Mouse (Mus musculus) lung, adult 2 months (tissue): ENCODE results near the gene Pcx. TPM values are rescaled to one million over a fixed set of nuclear protein-coding genes. Genes with fewer than 3 reads are reported as not detected.
A peak's percentile ranks its signal among the peaks of the same experiment; 100 is the strongest.

Source experiments
- DNase-seq: peaks from one replicate; pipeline ENCODE4 v3.0.0; 2022
- H3K4me1 ChIP-seq: fragments of 200-500 bp; 2 replicates; pipeline ENCODE4 v1.6.1; 2011; ENCODE audit warnings: low read length; ENCODE audit not compliant: control insufficient read depth, insufficient read depth
- H3K4me3 ChIP-seq: fragments of 200-500 bp; replicated peaks from 2 replicates; pipeline ENCODE3; 2011; ENCODE audit warnings: low read depth, mild to moderate bottlenecking, control low read depth, low read length; ENCODE audit errors: extremely low read depth
- CTCF ChIP-seq: fragments of 200-500 bp; IDR thresholded peaks from 2 replicates; pipeline ENCODE4 v1.5.1; 2011; ENCODE audit warnings: mild to moderate bottlenecking, low read length, control low read depth; ENCODE audit not compliant: insufficient read depth
- POLR2A ChIP-seq: fragments of 200-500 bp; IDR thresholded peaks from 2 replicates; pipeline ENCODE4 v1.6.1; 2011; ENCODE audit warnings: low read depth, mild to moderate bottlenecking, control low read depth, low read length, borderline replicate concordance; ENCODE audit errors: extremely low read depth
- WGBS: fragments of 180-500 bp; shearing (Covaris S2); methylation state at CpG from one replicate; pipeline ENCODE4 v1.1.7; 2018; 5-methylcytosine and 5-hydroxymethylcytosine counted together
- polyA plus RNA-seq: library from polyadenylated mRNA; depleted of rRNA; stranded (reverse); fragments of >200 nt; gene quantifications from 2 replicates; pipeline ENCODE4 v1.2.3, GENCODE M21; 2012

The Pcx gene
- polyA plus RNA-seq, 1 experiment, result 52.7 TPM

DNA sequence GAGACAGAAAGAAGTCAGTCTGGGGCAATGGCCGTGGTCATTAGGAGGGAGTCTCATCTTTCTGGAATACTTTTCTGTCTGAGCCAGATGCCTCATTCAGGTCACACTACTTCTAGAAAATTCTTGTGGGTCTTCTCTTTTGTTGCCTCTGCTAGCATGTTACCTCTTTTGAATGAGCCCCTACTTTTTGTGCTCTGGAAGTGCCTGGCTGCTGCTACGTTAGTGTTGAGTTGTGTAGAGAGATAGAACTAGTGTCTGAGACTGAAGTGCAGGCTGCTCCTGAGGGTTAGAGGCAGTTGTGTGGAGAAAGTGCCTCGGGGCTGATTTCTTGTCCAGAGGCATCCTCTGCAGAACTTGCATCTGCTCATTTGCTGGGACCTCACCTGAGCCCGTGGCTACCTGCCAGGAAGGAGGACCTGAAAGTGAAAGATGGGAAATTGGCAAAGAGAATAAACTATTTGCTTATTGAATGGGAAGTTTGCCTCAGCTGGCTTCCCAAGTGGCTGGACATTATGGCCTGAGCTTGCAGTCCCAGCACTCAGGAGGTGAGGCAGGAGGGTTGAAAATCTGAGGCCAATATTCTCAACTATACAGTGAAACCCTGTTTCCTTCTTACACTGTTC is 3.1 kb downstream of the Pcx start:
- DNase-seq, result no peak
- peaks cover 4% of the 10 kb centered on the region for H3K4me1 ChIP-seq
- TF ChIP-seq POLR2A, result no peak
- TF ChIP-seq CTCF, result no peak
- 64% methylated on average over 4 of the region's 4 CpGs for WGBS
- no peak overlapping the region for H3K4me3 ChIP-seq

DNA sequence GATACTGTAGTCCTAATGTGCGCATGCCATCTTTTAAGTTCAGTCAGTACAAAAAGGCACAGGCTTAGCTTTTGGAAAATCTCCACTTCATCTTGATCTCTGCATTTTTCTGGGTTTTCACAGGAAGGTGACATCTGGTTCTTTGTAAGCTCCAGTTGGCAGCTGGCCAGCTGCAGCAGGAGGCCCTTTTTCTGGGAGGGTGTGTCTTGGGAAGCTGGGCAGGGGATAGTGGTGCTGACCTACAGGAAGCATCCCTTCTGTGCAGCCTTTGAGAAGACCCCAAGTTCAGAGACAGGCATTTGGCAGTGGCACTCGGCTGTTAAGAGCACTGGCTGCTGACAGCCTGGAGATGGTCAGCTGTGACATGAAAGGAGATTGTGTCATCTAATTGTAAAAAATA is 5.5 kb downstream of the Pcx start:
- WGBS, result 59% methylated on average over 2 of the region's 2 CpGs
- H3K4me3 ChIP-seq, result no peak overlapping the region
- DNase-seq, result no peak

DNA sequence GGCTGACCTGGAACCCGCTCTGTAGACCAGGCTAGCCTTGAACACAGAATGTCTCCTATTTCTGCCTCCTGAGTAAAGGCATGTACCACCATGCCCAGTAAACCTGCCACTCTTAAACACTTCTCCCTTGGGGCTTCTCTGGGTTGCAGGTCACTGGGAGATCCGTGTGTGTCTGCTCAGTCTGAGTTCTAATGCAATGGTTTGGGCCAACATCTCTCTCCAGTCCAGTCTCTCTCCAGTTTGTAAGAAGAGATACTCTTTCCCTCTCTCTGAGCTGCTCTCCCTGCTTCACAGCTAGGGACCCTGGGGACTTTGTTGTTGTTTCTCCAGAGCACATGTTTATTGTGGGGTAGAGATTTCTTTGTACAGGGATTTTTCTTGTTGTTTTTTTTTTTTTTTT is 6.0 kb downstream of the Pcx start:
- H3K4me1 ChIP-seq, result no peaks in the 10 kb centered on the region
- TF ChIP-seq CTCF (no peak), POLR2A (no peak)
- DNase-seq, result no peak
- no peak overlapping the region for H3K4me3 ChIP-seq
- WGBS, result 64% methylated on average over 2 of the region's 2 CpGs

More for the DNA sequence above, 5.5 kb downstream of the Pcx start:
- no peak for TF ChIP-seq POLR2A
- TF ChIP-seq CTCF, result no peak
- no peaks in the 10 kb centered on the region; the same call in 1 of the 2 replicates for H3K4me1 ChIP-seq

DNA sequence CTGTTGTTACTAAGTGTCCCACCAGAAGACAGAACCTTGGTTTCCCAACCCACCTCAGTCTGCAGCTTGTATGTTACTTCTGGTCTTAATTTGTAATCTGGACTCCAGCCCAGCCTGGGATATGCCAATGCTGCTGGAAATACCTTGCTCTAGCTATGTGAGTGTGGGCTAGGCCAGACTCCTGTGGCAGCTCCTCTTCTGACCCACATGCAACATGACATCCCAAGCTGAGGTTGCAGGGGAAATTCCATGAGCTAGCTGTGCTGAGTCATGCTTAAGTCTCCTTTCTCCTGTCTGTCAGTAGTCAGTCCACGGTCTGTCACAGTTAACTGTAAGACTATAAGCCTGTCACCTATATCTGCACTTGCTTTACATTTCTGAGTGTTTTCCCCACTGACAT is 7.2 kb downstream of the Pcx start:
- Histone ChIP-seq H3K4me1 (no peaks in the 10 kb centered on the region), H3K4me3 (no peak overlapping the region)
- no peak for DNase-seq
- TF ChIP-seq POLR2A (no peak), CTCF (no peak)
- 73% methylated on average over 1 of the region's 1 CpGs for WGBS

DNA sequence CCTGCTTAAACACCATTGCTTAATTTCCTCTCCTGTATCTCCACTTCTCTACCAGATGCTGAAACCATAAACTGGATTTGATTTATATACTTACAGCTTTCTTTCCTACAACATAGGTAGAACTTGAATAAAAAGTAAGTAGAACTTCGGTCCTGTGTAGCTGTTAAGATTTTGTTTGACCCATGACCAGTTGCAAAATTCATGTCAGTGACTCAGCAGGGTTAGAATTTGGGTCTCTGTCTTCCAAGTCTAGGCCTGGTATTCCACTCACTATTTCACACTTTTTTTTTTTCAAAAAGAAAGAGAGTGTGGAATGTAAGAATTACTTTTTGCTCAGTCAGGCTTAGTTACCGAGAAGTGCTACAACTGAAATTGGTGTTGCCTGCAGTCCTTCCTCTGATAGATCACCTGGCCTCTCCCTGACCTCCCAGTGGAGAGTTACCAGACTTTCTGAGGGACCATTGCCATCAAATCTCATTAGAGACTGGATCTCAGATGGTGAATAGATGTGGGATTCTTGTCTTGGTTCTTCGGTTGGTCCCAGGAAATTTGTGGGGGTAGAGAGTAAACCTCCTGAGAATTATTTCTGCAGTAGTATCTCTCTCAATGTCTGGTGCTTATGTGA is 11.3 kb downstream of the Pcx start:
- 78% methylated on average over 3 of the region's 3 CpGs for WGBS
- no peaks in the 10 kb centered on the region for H3K4me1 ChIP-seq
- TF ChIP-seq POLR2A, result no peak
- TF ChIP-seq CTCF, result no peak
- no peak overlapping the region for H3K4me3 ChIP-seq
- no peak for DNase-seq

DNA sequence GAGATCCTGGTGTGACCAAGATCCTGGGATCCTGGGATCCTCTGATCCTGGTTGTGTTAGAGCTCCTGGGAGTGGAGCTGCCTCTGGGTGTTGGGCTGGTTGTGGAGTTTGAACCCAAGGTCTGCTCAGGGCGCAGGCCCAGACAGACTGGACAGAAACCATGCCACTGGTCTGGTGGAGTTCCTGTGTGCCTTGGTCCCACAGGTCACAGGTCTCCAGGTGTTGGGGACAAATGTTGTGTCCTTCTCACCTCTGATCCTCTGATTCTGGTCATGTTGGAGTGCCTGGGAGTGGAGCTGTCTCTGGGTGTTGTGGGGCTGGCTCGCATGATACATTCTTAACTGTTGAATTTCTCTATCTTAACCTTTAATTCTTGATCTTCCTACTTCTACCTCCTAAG is 24.4 kb downstream of the Pcx start:
- TF ChIP-seq POLR2A (no peak), CTCF (no peak)
- H3K4me1 ChIP-seq, result no peaks in the 10 kb centered on the region
- 91% methylated on average over 2 of the region's 2 CpGs for WGBS
- DNase-seq, result no peak
- no peak overlapping the region for H3K4me3 ChIP-seq

DNA sequence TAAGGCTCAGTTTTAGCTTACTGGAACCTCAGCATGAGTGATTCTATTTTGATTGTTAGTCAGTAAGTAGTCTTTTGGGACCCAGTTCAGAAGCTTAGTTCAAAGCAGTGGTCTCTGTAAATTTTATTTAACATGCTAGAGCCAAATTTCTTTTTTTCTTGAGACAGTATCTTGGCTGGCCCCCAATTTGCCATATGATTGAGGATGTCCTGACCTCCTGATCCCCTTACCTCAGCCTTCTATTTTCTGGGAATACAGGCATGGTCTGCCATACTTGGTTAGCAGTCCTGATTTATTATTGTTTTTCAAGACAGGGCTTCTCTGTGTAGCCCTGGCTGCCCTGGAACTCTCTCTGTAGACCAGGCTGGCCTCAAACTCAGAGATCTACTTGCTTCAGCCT is 25.6 kb downstream of the Pcx start:
- no peak for DNase-seq
- no peak for TF ChIP-seq CTCF
- no peak for TF ChIP-seq POLR2A
- Histone ChIP-seq H3K4me3 (no peak overlapping the region), H3K4me1 (no peaks in the 10 kb centered on the region)

DNA sequence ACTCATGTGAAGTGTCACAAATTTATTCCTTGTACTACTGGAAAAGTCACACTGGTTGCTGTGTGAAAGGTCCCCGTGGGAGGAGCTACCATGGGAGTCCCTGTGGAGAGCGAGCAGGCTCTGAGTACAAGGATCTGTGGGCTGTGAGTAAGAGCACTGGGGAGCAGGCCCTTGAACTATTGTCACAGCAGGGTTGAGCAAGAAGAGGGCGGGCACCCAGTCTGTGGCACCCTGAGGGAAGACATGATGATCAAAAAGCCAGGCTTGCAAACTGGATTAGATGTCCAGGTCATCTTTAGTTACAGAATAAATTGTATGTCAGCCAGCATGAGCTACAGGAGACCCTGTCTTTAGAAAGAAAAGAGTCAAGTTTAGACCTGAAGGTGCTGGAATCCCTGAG is 26.3 kb downstream of the Pcx start:
- TF ChIP-seq POLR2A (no peak), CTCF (no peak)
- no peak overlapping the region for H3K4me3 ChIP-seq
- DNase-seq, result peak; percentile 47
- H3K4me1 ChIP-seq, result no peaks in the 10 kb centered on the region
- 57% methylated on average over 3 of the region's 3 CpGs for WGBS

DNA sequence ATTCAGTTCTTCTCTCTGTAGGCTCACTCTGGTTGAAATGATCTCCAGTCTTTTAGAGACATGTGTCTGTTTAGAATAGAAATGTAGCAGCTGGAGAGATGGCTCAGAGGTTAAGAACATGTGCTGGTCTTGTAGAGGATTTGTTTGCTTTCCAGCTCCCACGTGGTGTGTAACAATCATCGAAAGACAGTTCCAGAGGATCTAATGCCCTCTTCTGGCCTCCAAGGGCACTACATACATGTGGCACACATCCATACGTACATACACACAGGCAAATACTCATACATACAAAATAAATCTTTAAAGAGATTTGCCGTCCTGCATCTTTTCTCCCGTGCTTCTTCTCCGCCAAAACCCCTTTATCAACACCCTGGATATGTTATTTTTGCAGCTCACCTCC is 30.0 kb downstream of the Pcx start:
- TF ChIP-seq CTCF (no peak), POLR2A (no peak)
- H3K4me1 ChIP-seq, result no peaks in the 10 kb centered on the region
- WGBS, result 86% methylated on average over 6 of the region's 6 CpGs
- no peak overlapping the region for H3K4me3 ChIP-seq
- no peak for DNase-seq

DNA sequence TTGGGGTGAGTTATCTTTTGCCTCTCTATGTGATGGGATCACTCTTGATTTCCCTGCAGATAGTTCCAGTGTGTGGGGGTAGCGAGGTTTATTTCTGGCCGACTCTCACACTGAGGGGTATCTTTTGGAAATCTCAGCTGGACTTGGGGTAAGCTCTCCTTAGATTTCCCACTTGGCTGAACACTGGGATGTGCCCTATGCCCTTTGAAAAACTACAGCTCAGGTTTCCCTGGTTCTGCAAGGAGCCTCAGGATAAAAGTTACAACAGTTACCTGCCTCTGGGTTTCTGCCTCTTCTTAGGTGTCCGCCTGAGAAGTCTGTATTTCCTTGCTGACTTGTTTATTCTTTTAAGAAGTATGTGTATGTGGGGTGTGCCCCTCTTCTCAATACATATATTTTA is 30.7 kb downstream of the Pcx start:
- 83% methylated on average over 3 of the region's 3 CpGs for WGBS
- H3K4me3 ChIP-seq, result no peak overlapping the region
- DNase-seq, result no peak
- TF ChIP-seq CTCF, result no peak
- no peak for TF ChIP-seq POLR2A
- H3K4me1 ChIP-seq, result no peaks in the 10 kb centered on the region
